ENCODE assay signal across 8 mouse cellular contexts in the genomic region with DNA sequence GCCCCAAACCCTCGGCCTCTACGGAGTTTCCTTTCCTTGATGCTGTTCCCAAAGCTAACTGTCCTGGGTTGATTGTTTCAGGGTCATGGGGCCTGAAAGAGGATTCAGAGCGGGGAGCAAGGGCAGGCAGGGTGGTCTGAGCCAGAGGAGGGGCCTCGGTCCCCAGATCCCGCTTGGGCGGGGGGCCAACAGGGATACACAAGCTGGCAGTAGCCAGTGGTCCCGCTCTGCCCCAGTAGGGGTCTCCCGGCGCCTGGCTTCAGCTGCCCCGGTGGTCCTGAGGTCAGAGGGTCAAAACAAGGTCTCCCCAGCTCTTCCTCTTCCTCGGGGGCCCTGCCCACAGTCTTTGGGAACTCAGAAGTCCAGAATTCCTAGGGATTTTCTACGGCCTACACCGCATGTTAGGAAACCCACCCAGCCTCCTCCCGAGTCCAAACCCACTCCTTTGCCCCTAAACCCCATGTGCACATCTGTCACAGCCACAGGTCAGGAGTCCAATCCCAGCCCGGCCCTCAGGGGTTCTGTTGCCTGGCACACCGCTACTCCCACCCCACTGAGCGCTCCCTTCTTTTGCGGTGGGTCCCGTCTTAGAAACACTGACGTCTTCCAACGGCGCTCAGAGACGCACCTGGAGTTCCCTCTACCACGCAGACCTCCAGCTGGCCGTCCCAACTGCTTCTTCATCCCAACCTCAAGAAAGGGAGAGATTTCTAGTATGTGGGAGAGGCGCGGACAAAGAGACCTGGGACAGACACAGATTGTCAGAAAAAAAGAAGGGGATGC. TPM values are rescaled to one million over a fixed set of nuclear protein-coding genes. Genes with fewer than 3 reads are reported as not detected.
A peak's percentile ranks its signal among the peaks of the same experiment; 100 is the strongest.
DNase-seq lines count a peak whose midpoint lies in the region; ATAC-seq lines count a peak whose summit lies in the region.

No protein-coding gene starts in this region.

- peak overlapping the region; percentile 97 for H3K4me2 ChIP-seq in lung, embryonic 15.5 days
- H3K4me2 ChIP-seq in embryonic facial prominence, embryonic 12.5 days (replicated peaks), result peak overlapping the region; percentile 90
- peak overlapping the region; percentile 88 for H3K4me2 ChIP-seq in intestine, embryonic 14.5 days (ENCODE audit: low read length)
- H3K4me2 ChIP-seq in neural tube, embryonic 12.5 days (replicated peaks), result peak overlapping the region; percentile 78

- no peaks in the 10 kb centered on the region for H3K9me3 ChIP-seq in lung, embryonic 15.5 days
- no peaks in the 10 kb centered on the region for H3K9me3 ChIP-seq in embryonic facial prominence, embryonic 12.5 days
- no peaks in the 10 kb centered on the region for H3K9me3 ChIP-seq in intestine, embryonic 14.5 days (ENCODE audit: control insufficient read depth, low read length)
- no peaks in the 10 kb centered on the region for H3K9me3 ChIP-seq in neural tube, embryonic 12.5 days

- peaks cover 26% of the 10 kb centered on the region for H3K4me1 ChIP-seq in lung, embryonic 15.5 days
- H3K4me1 ChIP-seq in embryonic facial prominence, embryonic 12.5 days, result peaks cover 12% of the 10 kb centered on the region
- peaks cover 3% of the 10 kb centered on the region; the same call in 1 of the 2 replicates for H3K4me1 ChIP-seq in intestine, embryonic 14.5 days (replicated peaks; ENCODE audit: control insufficient read depth, insufficient read depth, low read length)
- H3K4me1 ChIP-seq in neural tube, embryonic 12.5 days, result peaks cover 39% of the 10 kb centered on the region

- peak overlapping the region; percentile 98 for H3K27ac ChIP-seq in lung, embryonic 15.5 days
- peak overlapping the region; percentile 95 for H3K27ac ChIP-seq in embryonic facial prominence, embryonic 12.5 days
- H3K27ac ChIP-seq in intestine, embryonic 14.5 days (ENCODE audit: low read depth), result peak overlapping the region; percentile 95
- 0 out of 2 replicates have a peak overlapping the region, but pooled peaks have one; percentile 4 for H3K27ac ChIP-seq in neural tube, embryonic 12.5 days

- ATAC-seq in lung, embryonic 15.5 days (ENCODE audit: borderline replicate concordance, extremely low read depth, low FRiP score, low TSS enrichment), result peak; percentile 8; the same call in 1 of the 2 replicates
- ATAC-seq in embryonic facial prominence, embryonic 12.5 days (ENCODE audit: insufficient number of reproducible peaks, insufficient read depth, low FRiP score, low TSS enrichment), result no peak
- 0 out of 2 replicates have a peak, but pooled peaks have one; percentile 2 for ATAC-seq in intestine, embryonic 14.5 days (replicated peaks; ENCODE audit: low FRiP score, low TSS enrichment, low read depth)
- 0 out of 2 replicates have a peak, but pooled peaks have one; percentile 2 for ATAC-seq in neural tube, embryonic 12.5 days (ENCODE audit: low FRiP score, low read depth)

- H3K9ac ChIP-seq in lung, embryonic 15.5 days, result peak overlapping the region; percentile 49
- peak overlapping the region; percentile 59 for H3K9ac ChIP-seq in embryonic facial prominence, embryonic 12.5 days
- peak overlapping the region; percentile 49 for H3K9ac ChIP-seq in intestine, embryonic 14.5 days (ENCODE audit: low read length)
- H3K9ac ChIP-seq in neural tube, embryonic 12.5 days, result peak overlapping the region; percentile 35; the same call in 1 of the 2 replicates

- 1% methylated on average over 27 of the region's 27 CpGs for WGBS in lung, embryonic 15.5 days
- WGBS in embryonic facial prominence, embryonic 12.5 days, result under 1% methylated on average over 27 of the region's 27 CpGs
- 2% methylated on average over 27 of the region's 27 CpGs for WGBS in intestine, embryonic 14.5 days
- WGBS in neural tube, embryonic 12.5 days, result under 1% methylated on average over 27 of the region's 27 CpGs

- H3K36me3 ChIP-seq in lung, embryonic 15.5 days, result peaks cover 11% of the 10 kb centered on the region
- H3K36me3 ChIP-seq in embryonic facial prominence, embryonic 12.5 days, result peaks cover 22% of the 10 kb centered on the region
- peaks cover 14% of the 10 kb centered on the region for H3K36me3 ChIP-seq in intestine, embryonic 14.5 days (ENCODE audit: control insufficient read depth, insufficient read depth, low read length)
- H3K36me3 ChIP-seq in neural tube, embryonic 12.5 days, result no peaks in the 10 kb centered on the region

- no peak for DNase-seq in lung, postnatal 36 days
- DNase-seq in intestine, embryonic 14.5 days (ENCODE audit: low spot score), result peak; percentile 70
- DNase-seq in spleen, postnatal 4 days (ENCODE audit: low spot score in 2 of 2), result no peak
- DNase-seq in frontal cortex, postnatal 10 days (ENCODE audit: low spot score in 2 of 2), result no peak
- no peak for DNase-seq in adrenal gland, postnatal 25 days

- H3K27me3 ChIP-seq in lung, embryonic 15.5 days, result peaks cover 17% of the 10 kb centered on the region
- no peaks in the 10 kb centered on the region; the same call in 1 of the 2 replicates for H3K27me3 ChIP-seq in embryonic facial prominence, embryonic 12.5 days
- 0 out of 2 replicates have a peak, but pooled peaks cover 5% of the 10 kb centered on the region for H3K27me3 ChIP-seq in intestine, embryonic 14.5 days (replicated peaks; ENCODE audit: control insufficient read depth, insufficient read depth, low read length)
- H3K27me3 ChIP-seq in neural tube, embryonic 12.5 days (replicated peaks), result peaks cover 24% of the 10 kb centered on the region

- H3K4me3 ChIP-seq in lung, embryonic 15.5 days, result peak overlapping the region; percentile 61
- H3K4me3 ChIP-seq in embryonic facial prominence, embryonic 12.5 days, result peak overlapping the region; percentile 52
- peak overlapping the region; percentile 44 for H3K4me3 ChIP-seq in intestine, embryonic 14.5 days (ENCODE audit: low read depth, low read length)
- H3K4me3 ChIP-seq in neural tube, embryonic 12.5 days, result peak overlapping the region; percentile 39

RNA-seq across cellular contexts. Expression of a gene that starts 1.0 kb away (rescaled TPM):
- polyA plus RNA-seq in lung, embryonic 15.5 days (2015; fragmentation: Nextera tagmentation; extraction: Ambion mirVana), result 10.4 and 11.5 TPM in 2 replicates
- polyA plus RNA-seq in embryonic facial prominence, embryonic 12.5 days (2016; fragmentation: Nextera tagmentation; extraction: Ambion mirVana), result 15.5 and 16.4 TPM in 2 replicates
- polyA plus RNA-seq in intestine, embryonic 14.5 days (2014; fragmentation: Nextera tagmentation; extraction: Ambion mirVana), result 12.6 and 15.1 TPM in 2 replicates
- polyA plus RNA-seq in neural tube, embryonic 12.5 days (2016; fragmentation: Nextera tagmentation; extraction: Ambion mirVana), result 3.6 and 4.0 TPM in 2 replicates
- total RNA-seq in adrenal gland, postnatal 25 days (2021), result 2.6 and 4.8 TPM in 2 replicates

RNA-seq across cellular contexts. Expression of a gene that starts 13.4 kb away (rescaled TPM):
- polyA plus RNA-seq in lung, embryonic 15.5 days (2015; fragmentation: Nextera tagmentation; extraction: Ambion mirVana), result not detected in 2 replicates
- 0.03 TPM in 1 of 2 replicates, not detected in the other for polyA plus RNA-seq in embryonic facial prominence, embryonic 12.5 days (2016; fragmentation: Nextera tagmentation; extraction: Ambion mirVana)
- polyA plus RNA-seq in intestine, embryonic 14.5 days (2014; fragmentation: Nextera tagmentation; extraction: Ambion mirVana), result not detected in 2 replicates
- not detected in 2 replicates for polyA plus RNA-seq in neural tube, embryonic 12.5 days (2016; fragmentation: Nextera tagmentation; extraction: Ambion mirVana)
- total RNA-seq in adrenal gland, postnatal 25 days (2021), result not detected in 2 replicates

RNA-seq across cellular contexts. Expression of a gene that starts 19.0 kb away (rescaled TPM):
- 3.5 and 6.9 TPM in 2 replicates for polyA plus RNA-seq in lung, embryonic 15.5 days (2015; fragmentation: Nextera tagmentation; extraction: Ambion mirVana)
- 1.8 and 2.6 TPM in 2 replicates for polyA plus RNA-seq in embryonic facial prominence, embryonic 12.5 days (2016; fragmentation: Nextera tagmentation; extraction: Ambion mirVana)
- polyA plus RNA-seq in intestine, embryonic 14.5 days (2014; fragmentation: Nextera tagmentation; extraction: Ambion mirVana), result 4.2 and 4.4 TPM in 2 replicates
- polyA plus RNA-seq in neural tube, embryonic 12.5 days (2016; fragmentation: Nextera tagmentation; extraction: Ambion mirVana), result 1.7 and 2.0 TPM in 2 replicates
- 1.1 and 1.6 TPM in 2 replicates for total RNA-seq in adrenal gland, postnatal 25 days (2021)

RNA-seq across cellular contexts. Expression of a gene that starts 29.2 kb away (rescaled TPM):
- polyA plus RNA-seq in lung, embryonic 15.5 days (2015; fragmentation: Nextera tagmentation; extraction: Ambion mirVana), result 104 and 108 TPM in 2 replicates
- polyA plus RNA-seq in embryonic facial prominence, embryonic 12.5 days (2016; fragmentation: Nextera tagmentation; extraction: Ambion mirVana), result 138 and 142 TPM in 2 replicates
- polyA plus RNA-seq in intestine, embryonic 14.5 days (2014; fragmentation: Nextera tagmentation; extraction: Ambion mirVana), result 123 and 124 TPM in 2 replicates
- polyA plus RNA-seq in neural tube, embryonic 12.5 days (2016; fragmentation: Nextera tagmentation; extraction: Ambion mirVana), result 145 and 146 TPM in 2 replicates
- 110 and 135 TPM in 2 replicates for total RNA-seq in adrenal gland, postnatal 25 days (2021)

RNA-seq across cellular contexts. Expression of a gene that starts 29.5 kb away (rescaled TPM):
- 0.07 TPM in 1 of 2 replicates, not detected in the other for polyA plus RNA-seq in lung, embryonic 15.5 days (2015; fragmentation: Nextera tagmentation; extraction: Ambion mirVana)
- polyA plus RNA-seq in embryonic facial prominence, embryonic 12.5 days (2016; fragmentation: Nextera tagmentation; extraction: Ambion mirVana), result 0.09 TPM in 1 of 2 replicates, not detected in the other
- not detected in 2 replicates for polyA plus RNA-seq in intestine, embryonic 14.5 days (2014; fragmentation: Nextera tagmentation; extraction: Ambion mirVana)
- polyA plus RNA-seq in neural tube, embryonic 12.5 days (2016; fragmentation: Nextera tagmentation; extraction: Ambion mirVana), result not detected in 2 replicates
- 0.67 TPM in 1 of 2 replicates, not detected in the other for total RNA-seq in adrenal gland, postnatal 25 days (2021)

Comparison
In these comparisons a context has a peak if more than half of its experiments do, and no peak if none do; other contexts are left out.
1. H3K27ac ChIP-seq: peak in every context shown above with its lines; median percentile 98 in lung, embryonic 15.5 days; 95 in embryonic facial prominence, embryonic 12.5 days; 95 in intestine, embryonic 14.5 days; 4 in neural tube, embryonic 12.5 days.